Mouse (Mus musculus) limb, embryonic 14.5 days (tissue): ENCODE results near the gene Rgs3. TPM values are rescaled to one million over a fixed set of nuclear protein-coding genes. Genes with fewer than 3 reads are reported as not detected.
A peak's percentile ranks its signal among the peaks of the same experiment; 100 is the strongest.

Experiments used
- ATAC-seq: fragments of 200-750 bp; cut with Nextera tagmentation; 2 replicates; pipeline ENCODE4 v1.8.0; 2017; ENCODE audit warnings: low read depth, moderate number of reproducible peaks, moderate TSS enrichment; ENCODE audit not compliant: low FRiP score
- DNase-seq: peaks from one replicate; pipeline ENCODE4 v3.0.0-alpha.2; 2015; ENCODE audit warnings: low spot score
- H3K27ac ChIP-seq: fragments of 300-500 bp; sonication (generic); replicated peaks from 2 replicates; pipeline ENCODE4 v1.5.1; 2014; ENCODE audit warnings: low read depth, mild to moderate bottlenecking, low read length, moderate library complexity, mixed read lengths
- H3K27me3 ChIP-seq: fragments of 300-500 bp; sonication (generic); 2 replicates; pipeline ENCODE4 v1.6.1; 2014; ENCODE audit warnings: low read length, mixed read lengths; ENCODE audit not compliant: control insufficient read depth, insufficient read depth
- H3K36me3 ChIP-seq: fragments of 300-500 bp; sonication (generic); 2 replicates; pipeline ENCODE4 v1.6.1; 2014; ENCODE audit warnings: mild to moderate bottlenecking, low read length, moderate library complexity, mixed read lengths; ENCODE audit not compliant: control insufficient read depth, insufficient read depth
- H3K4me1 ChIP-seq: fragments of 300-500 bp; sonication (generic); 2 replicates; pipeline ENCODE4 v1.6.1; 2014; ENCODE audit warnings: antibody characterized with exemption, low read length, mixed read lengths; ENCODE audit not compliant: control insufficient read depth, insufficient read depth
- H3K4me2 ChIP-seq: fragments of 300-500 bp; sonication (generic); replicated peaks from 2 replicates; pipeline ENCODE4 v1.6.1; 2014; ENCODE audit warnings: low read depth, mild to moderate bottlenecking, low read length, moderate library complexity; ENCODE audit not compliant: severe bottlenecking
- H3K4me3 ChIP-seq: fragments of 300-500 bp; sonication (generic); replicated peaks from 2 replicates; pipeline ENCODE4 v1.5.1; 2014; ENCODE audit warnings: low read length
- H3K9ac ChIP-seq: fragments of 300-500 bp; sonication (generic); 2 replicates; pipeline ENCODE4 v1.6.1; 2014; ENCODE audit warnings: mild to moderate bottlenecking, low read depth, low read length, moderate library complexity; ENCODE audit not compliant: severe bottlenecking
- H3K9me3 ChIP-seq: fragments of 300-500 bp; sonication (generic); 2 replicates; pipeline ENCODE4 v1.6.1; 2016; ENCODE audit warnings: low read length; ENCODE audit not compliant: control insufficient read depth
- POLR2A ChIP-seq: fragments of 200-500 bp; IDR thresholded peaks from 2 replicates; pipeline ENCODE4 v1.8.0; 2012; ENCODE audit warnings: inconsistent platforms, mild to moderate bottlenecking, moderate library complexity, borderline replicate concordance; ENCODE audit not compliant: insufficient read depth, insufficient read length; ENCODE audit errors: extremely low read depth
- WGBS: fragments of 180-500 bp; shearing (Covaris S2); extraction: QIAGEN DNeasy Blood & Tissue Kit; methylation state at CpG from one replicate; pipeline ENCODE4 v1.1.7; 2014; 5-methylcytosine and 5-hydroxymethylcytosine counted together
- polyA plus RNA-seq, 2 experiments: library from polyadenylated mRNA; depleted of rRNA in 1 of 2; stranded (reverse) in 1 of 2; unstranded in 1 of 2; fragments of >200 nt; fragmentation: Nextera tagmentation in 1 of 2; extraction: Ambion mirVana in 1 of 2; gene quantifications; 2 replicates each; pipeline versions ENCODE4 v1.2.1 to v1.2.3; 2012 to 2014

Rgs3 gene
- polyA plus RNA-seq, 2 experiments, result 37.6 to 67.6 TPM

- no peak for TF ChIP-seq POLR2A
- ATAC-seq (peak; percentile 88), DNase-seq (peak; percentile 90)
- Histone ChIP-seq H3K27ac (peak overlapping the region; percentile 67), H3K4me3 (no peak overlapping the region), H3K9me3 (no peaks in the 10 kb centered on the region), H3K9ac (no peak overlapping the region; the same call in 1 of the 2 replicates), H3K4me2 (peak overlapping the region; percentile 16; the same call in 1 of the 2 replicates), H3K36me3 (no peaks in the 10 kb centered on the region), H3K4me1 (peaks cover 51% of the 10 kb centered on the region), H3K27me3 (no peaks in the 10 kb centered on the region)
- WGBS, result 0% methylated on average over 3 of the region's 3 CpGs
These were observed 100.9 kb downstream of the Rgs3 start for GRCm38 (mm10) chr4:62660554-62660864.

GRCm38 (mm10) chr4:62661311-62661849 lies 101.7 kb downstream of the Rgs3 start:
- H3K9ac ChIP-seq, result no peak overlapping the region
- H3K9me3 ChIP-seq, result no peaks in the 10 kb centered on the region
- no peak for TF ChIP-seq POLR2A
- WGBS, result 62% methylated on average over 8 of the region's 8 CpGs
- H3K27me3 ChIP-seq, result no peaks in the 10 kb centered on the region
- peaks cover 51% of the 10 kb centered on the region for H3K4me1 ChIP-seq
- H3K36me3 ChIP-seq, result no peaks in the 10 kb centered on the region
- ATAC-seq, result no peak
- H3K4me2 ChIP-seq, result no peak overlapping the region
- DNase-seq, result no peak
- H3K4me3 ChIP-seq, result no peak overlapping the region
- H3K27ac ChIP-seq, result peak overlapping the region; percentile 67; the same call in 1 of the 2 replicates

- ATAC-seq (0 out of 2 replicates have a peak, but pooled peaks have one; percentile 47), DNase-seq (peak; percentile 66)
- peak overlapping the region; percentile 80 for H3K27ac ChIP-seq
- no peaks in the 10 kb centered on the region for H3K36me3 ChIP-seq
- H3K4me3 ChIP-seq, result peak overlapping the region; percentile 8; the same call in 1 of the 2 replicates
- H3K9me3 ChIP-seq, result no peaks in the 10 kb centered on the region
- peak overlapping the region; percentile 36; the same call in 1 of the 2 replicates for H3K9ac ChIP-seq
- TF ChIP-seq POLR2A, result no peak
- no peaks in the 10 kb centered on the region for H3K27me3 ChIP-seq
- peak overlapping the region; percentile 34 for H3K4me2 ChIP-seq
- 14% methylated on average over 6 of the region's 6 CpGs for WGBS
- H3K4me1 ChIP-seq, result peaks cover 51% of the 10 kb centered on the region
These were observed 103.7 kb downstream of the Rgs3 start for GRCm38 (mm10) chr4:62663348-62663747.

- TF ChIP-seq POLR2A, result no peak
- H3K27me3 ChIP-seq, result no peaks in the 10 kb centered on the region
- no peaks in the 10 kb centered on the region for H3K9me3 ChIP-seq
- 68% methylated on average over 2 of the region's 2 CpGs for WGBS
- peaks cover 33% of the 10 kb centered on the region for H3K4me1 ChIP-seq
- H3K4me3 ChIP-seq, result no peak overlapping the region
- no peak overlapping the region for H3K4me2 ChIP-seq
- no peak for DNase-seq
- no peaks in the 10 kb centered on the region for H3K36me3 ChIP-seq
- no peak for ATAC-seq
- H3K9ac ChIP-seq, result no peak overlapping the region
- no peak overlapping the region for H3K27ac ChIP-seq
These were observed 106.2 kb downstream of the Rgs3 start for GRCm38 (mm10) chr4:62665842-62666241.

- WGBS, result 87% methylated on average over 8 of the region's 8 CpGs
- Histone ChIP-seq H3K4me3 (no peak overlapping the region), H3K9me3 (no peaks in the 10 kb centered on the region), H3K4me2 (no peak overlapping the region), H3K27ac (no peak overlapping the region), H3K27me3 (no peaks in the 10 kb centered on the region), H3K9ac (no peak overlapping the region), H3K4me1 (peaks cover 9% of the 10 kb centered on the region), H3K36me3 (no peaks in the 10 kb centered on the region)
- DNase-seq, result no peak
- no peak for TF ChIP-seq POLR2A
- no peak for ATAC-seq
These were observed 109.0 kb downstream of the Rgs3 start for GRCm38 (mm10) chr4:62668666-62669065.
